Mouse (Mus musculus) testis, postnatal 14 days (tissue): Measurements from ENCODE around the gene Mta3.
A peak's percentile ranks its signal among the peaks of the same experiment; 100 is the strongest.

ENCODE experiments used
- DNase-seq: peaks from one replicate; pipeline ENCODE4 v3.0.0; 2021; ENCODE audit warnings: low spot score

The Mta3 gene

DNA sequence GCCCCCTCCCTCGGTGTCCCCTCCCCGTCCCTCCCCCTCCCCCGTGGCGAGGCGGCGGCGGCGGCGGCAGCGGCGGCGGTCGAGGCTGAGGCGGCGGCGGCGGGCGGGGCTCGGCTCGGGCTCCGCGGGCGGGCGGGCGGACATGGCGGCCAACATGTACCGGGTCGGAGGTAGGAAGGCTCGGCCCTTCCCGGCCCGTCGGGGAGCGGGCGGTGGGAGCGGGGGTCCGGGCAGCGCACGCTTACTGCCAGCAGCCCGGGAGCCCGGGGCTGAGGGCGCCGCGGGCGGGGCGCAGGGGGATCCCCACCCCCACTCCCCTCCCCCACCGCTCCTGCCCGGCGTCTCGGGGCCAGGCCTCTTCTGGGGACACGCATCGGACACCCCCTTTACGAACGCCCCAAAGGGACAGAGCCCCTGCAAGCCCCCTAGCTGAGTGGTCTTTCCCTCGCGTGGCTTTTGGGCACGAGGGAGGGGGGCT lies at the start of gene Mta3:
Gene Mta3 (plus strand): TSS at position 48 of the 478 bp plus-strand sequence.
- peak; percentile 62 for DNase-seq

DNA sequence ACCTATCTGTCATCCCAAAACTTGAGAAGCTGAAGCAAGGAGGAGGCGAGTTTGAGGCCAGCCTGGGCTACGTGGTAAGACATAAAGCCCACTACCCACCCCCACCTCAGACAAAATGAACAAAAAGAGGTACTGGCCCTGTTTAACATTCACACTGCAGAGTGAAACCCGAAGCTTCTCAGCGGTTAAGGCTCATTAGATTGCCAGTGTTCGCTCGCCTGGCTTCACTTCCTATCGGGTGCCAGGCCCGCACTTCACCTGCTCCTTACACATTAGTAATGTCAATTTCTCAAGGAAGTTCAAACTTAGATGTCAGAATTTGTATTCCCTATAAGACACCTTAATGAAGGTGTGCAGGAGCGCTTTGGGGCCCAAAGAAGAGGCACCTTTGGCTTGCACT lies 48.6 kb upstream of the Mta3 start:
- no peak for DNase-seq

GRCm38 (mm10) chr17:83658943-83659342 lies 47.0 kb upstream of the Mta3 start:
- DNase-seq = no peak

DNA sequence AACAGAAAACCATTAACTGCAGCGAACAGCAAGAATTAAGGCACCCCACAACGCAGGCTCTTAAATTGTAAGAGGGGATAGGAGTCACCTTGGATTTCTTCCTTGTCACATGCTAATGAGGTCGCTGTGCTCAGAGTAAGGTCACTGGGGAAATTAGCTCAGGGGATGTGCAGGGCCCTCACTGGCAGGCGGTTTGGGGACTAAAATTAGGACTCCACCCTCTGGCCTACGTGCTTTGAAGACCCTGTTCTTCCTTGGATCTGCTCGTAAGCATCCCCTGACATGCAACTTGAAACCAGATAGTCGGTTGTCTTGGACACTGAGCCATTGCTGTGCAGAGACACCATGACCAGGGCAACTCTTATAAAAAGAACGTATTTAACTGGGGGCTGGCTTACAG lies 41.2 kb upstream of the Mta3 start:
- no peak for DNase-seq

- DNase-seq = peak; percentile 47
Observed at GRCm38 (mm10) chr17:83666597-83667287, 39.2 kb upstream of the Mta3 start.

- no peak for DNase-seq
Observed at GRCm38 (mm10) chr17:83667934-83668690, 37.9 kb upstream of the Mta3 start.

DNA sequence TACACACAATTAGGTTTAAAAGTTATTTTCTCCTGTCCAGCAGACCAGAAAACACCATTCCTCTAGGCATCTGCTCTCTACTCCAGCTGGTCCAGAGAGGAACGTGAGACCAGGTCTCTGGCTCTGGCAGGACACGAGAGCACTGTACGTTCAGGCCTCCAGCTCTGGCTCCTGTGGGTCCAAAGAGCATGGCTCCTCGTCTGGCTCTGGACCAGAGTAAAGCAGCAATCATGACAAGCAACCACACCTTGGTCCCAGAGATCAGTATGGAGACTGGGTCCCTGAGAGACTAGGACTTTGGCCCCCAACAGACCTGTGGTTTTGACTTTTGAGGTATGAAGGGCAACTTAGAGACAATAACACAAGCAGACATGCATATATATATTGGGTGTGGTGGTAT lies 33.3 kb upstream of the Mta3 start:
- DNase-seq = no peak

DNA sequence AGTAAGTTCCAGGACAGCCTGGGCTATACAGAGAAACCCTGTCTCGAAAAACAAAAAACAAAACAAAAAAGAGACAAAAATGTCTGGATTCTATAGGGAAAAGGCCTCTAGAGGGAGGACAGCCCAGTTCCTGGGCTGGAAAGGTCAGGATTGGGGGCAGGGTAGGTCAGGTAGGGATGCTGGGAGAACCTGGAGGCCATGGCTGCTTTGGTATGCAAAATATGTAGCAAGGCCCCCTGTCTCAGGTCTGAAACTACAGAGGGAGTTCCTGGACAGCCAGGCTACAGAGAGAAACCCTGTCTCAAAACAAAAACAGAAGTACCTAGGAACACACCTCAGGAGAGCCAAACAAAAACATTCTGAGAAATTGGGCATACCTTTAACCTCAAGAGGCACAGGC lies 28.6 kb upstream of the Mta3 start:
- DNase-seq = no peak

DNA sequence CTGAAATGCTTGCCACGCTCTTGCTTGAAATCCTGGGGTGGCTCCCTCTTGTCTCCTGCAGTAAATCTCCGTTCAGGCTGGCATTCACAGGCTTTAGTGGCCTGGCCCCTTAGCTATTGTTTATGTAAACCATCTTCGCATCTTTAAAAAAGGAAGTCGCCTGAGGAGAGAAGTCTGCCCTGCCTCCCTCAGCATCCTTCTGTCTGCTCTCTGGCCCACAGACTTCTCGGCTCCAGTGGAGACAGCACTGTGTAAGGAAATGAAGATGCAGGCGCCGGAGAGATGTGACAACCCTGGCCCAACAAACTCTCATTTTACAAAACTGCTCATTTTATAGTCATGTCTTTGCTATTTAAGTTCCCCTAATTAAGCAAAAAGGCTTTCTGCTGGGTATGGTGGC lies 24.0 kb upstream of the Mta3 start:
- DNase-seq = no peak

DNA sequence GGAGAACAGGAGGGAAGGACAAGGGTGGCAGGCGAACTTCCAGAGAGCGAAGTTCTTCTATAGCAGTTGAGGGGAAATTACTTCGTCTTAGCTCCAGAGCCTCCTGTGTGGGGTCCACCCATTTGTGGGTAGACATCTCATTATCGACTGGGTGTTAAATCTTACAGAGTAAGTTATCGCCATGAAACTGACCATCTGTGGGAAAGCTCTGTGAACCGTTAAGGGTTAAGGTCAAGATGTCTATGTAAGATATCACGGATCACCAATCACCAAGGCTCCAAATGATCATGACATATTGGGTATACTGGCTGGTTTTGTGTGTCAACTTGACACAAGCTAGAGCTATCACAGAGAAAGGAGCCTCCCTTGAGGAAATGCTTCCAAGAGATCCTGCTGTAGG lies 21.5 kb upstream of the Mta3 start:
- no peak for DNase-seq

DNA sequence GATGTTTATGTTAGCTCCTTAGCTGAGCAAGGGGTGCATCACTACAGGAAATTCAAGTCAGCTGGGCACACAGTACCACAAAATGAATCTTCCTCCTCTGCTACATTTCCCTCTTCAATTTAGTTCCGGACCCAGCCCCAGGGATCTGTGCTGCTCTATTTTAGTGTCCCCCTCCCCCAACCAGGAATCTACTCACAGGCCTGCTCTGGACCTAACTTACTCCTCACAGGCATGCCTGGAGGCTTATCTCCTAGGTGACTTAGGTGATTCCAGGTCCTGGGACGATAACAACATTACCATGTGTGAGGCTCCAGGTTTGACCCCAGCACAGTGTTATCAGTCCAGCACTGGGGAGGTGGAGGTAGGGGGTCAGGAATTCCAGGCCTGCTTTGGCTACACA lies 15.5 kb upstream of the Mta3 start:
- DNase-seq = no peak

- no peak for DNase-seq
Observed at GRCm38 (mm10) chr17:83691379-83691778, 14.6 kb upstream of the Mta3 start.

- no peak for DNase-seq
Observed at GRCm38 (mm10) chr17:83693941-83694340, 12.0 kb upstream of the Mta3 start.

- DNase-seq = no peak
Observed at GRCm38 (mm10) chr17:83695785-83696184, 10.2 kb upstream of the Mta3 start.

DNA sequence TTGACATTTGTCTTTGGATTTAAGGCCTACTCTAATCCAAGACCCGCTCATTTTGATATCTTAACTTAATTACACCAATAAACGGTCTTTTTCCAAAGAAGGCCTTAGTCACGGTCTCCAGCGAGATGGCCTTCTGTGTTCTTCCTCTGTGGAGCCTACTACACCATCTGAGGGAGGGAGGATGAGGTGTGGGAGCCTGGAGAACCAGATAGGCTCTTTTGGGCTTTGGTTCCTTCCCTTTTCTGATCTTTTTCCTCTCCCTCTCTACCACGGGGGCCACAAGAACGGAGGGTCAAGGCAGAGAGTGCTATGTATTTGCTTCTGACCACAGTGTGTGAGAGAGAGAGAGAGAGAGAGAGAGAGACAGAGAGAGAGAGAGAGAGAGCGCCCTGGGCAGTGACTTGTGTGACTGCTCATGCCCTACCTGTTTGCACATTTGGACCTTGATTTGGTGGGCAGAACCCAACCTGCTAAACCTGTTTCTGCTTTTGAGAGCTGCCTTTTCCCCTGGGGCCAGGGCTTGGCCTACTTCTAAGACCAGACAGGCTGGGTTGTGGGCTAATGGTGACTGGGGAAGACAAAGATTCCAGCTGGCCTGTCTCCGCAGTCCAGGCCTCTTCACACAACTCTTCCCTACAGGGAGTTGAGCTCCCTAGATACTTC lies 6.8 kb upstream of the Mta3 start:
- no peak for DNase-seq

- no peak for DNase-seq
Observed at GRCm38 (mm10) chr17:83700125-83700524, 5.8 kb upstream of the Mta3 start.

DNA sequence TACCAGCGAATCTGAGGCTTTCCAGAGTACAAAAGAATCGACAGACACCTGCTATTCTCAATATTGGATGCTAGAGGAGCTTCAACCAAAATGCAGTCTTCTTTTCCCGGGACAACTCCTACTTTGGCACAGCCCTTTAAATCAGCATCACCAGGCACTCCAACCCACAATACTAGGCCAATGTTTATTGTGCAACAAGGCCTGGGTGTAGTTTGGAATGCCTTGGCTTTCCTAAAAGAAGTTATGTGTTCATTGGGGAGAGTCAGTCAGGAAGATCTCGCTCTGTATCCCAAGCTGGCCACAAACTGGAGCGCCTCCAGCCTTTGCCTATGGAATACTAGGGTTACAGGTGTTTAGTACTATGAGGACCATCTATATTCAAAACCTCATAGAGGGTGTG lies 1.5 kb upstream of the Mta3 start:
- DNase-seq = no peak

- peak; percentile 53 for DNase-seq
Observed at GRCm38 (mm10) chr17:83705352-83706115, 429 bp upstream of the Mta3 start.

DNA sequence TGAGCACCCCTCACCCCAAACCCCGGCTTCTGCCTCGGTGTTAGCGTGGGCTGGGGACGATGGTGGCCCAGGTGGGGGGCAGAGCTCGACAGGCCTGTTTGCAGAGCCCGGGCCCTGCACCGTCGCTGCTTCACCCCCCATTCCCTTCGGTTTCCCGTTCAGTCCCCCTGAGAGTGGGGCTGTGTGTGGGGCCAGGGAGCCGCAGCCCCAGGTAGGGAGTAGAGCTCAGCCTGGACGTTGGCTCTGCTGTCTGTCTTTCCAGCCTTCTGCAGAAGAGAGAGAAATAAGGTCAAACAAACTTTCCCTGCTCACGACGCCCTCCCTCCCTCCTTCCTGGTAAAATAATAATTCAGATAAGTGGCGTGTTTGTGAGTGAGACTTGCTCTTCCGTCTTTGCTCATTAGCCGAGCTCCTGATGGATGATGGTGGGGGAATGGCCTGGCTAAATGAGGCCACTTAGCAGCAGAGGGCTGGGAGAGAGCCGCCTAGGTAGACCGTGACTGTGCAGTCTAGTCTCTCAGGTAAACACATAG lies 697 bp downstream of the Mta3 start:
- DNase-seq = peak; percentile 53

- no peak for DNase-seq
Observed at GRCm38 (mm10) chr17:83707372-83707771, 1.4 kb downstream of the Mta3 start.

GRCm38 (mm10) chr17:83707846-83708245 lies 1.9 kb downstream of the Mta3 start:
- no peak for DNase-seq

GRCm38 (mm10) chr17:83708256-83708655 lies 2.3 kb downstream of the Mta3 start:
- DNase-seq = no peak
